Mouse (Mus musculus) spleen, postnatal 36 days (tissue): ENCODE data around the gene Naa30.
"Not testable (repeated sequence)": the region's sequence is repeated elsewhere in the genome, so short reads cannot be mapped to it uniquely, and the experiment has no call there.

Source experiments
- DNase-seq, 2 experiments: peaks; one replicate each; pipeline ENCODE4 v3.0.0; 2022; ENCODE audit warnings: low spot score in 2 of 2, mixed read lengths in 1 of 2

The Naa30 gene

GRCm38 (mm10) chr14:49171867-49172581 is at the start of gene Naa30:
Gene Naa30, plus strand, starts transcription at chr14:49172226.
- peak; percentile 98 to 99 for DNase-seq

- no peak for DNase-seq
These were observed 44.8 kb upstream of the Naa30 start for GRCm38 (mm10) chr14:49127162-49127779.

- no peak for DNase-seq
These were observed 43.3 kb upstream of the Naa30 start for GRCm38 (mm10) chr14:49128544-49129263.

- no peak for DNase-seq
These were observed 39.6 kb upstream of the Naa30 start for GRCm38 (mm10) chr14:49132391-49132790.

GRCm38 (mm10) chr14:49138171-49138570 is 33.9 kb upstream of the Naa30 start:
- no peak for DNase-seq

GRCm38 (mm10) chr14:49140756-49141155 is 31.3 kb upstream of the Naa30 start:
- no peak for DNase-seq

GRCm38 (mm10) chr14:49153801-49154200 is 18.2 kb upstream of the Naa30 start:
- peak; percentile 35 to 52 for DNase-seq

GRCm38 (mm10) chr14:49155572-49155971 is 16.5 kb upstream of the Naa30 start:
- no peak for DNase-seq

GRCm38 (mm10) chr14:49158143-49158925 is 13.7 kb upstream of the Naa30 start:
- no peak for DNase-seq

- DNase-seq = no peak
These were observed 740 bp upstream of the Naa30 start for GRCm38 (mm10) chr14:49171286-49171685.

- DNase-seq = peak; percentile 37 to 44
These were observed 559 bp downstream of the Naa30 start for GRCm38 (mm10) chr14:49172582-49172988.

- DNase-seq = no peak
These were observed 1.5 kb downstream of the Naa30 start for GRCm38 (mm10) chr14:49173290-49174135.

- DNase-seq = no peak
These were observed 7.7 kb downstream of the Naa30 start for GRCm38 (mm10) chr14:49179736-49180135.

- DNase-seq = no peak
These were observed 14.2 kb downstream of the Naa30 start for GRCm38 (mm10) chr14:49186270-49186669.

GRCm38 (mm10) chr14:49197031-49197527 is 25.1 kb downstream of the Naa30 start:
- DNase-seq = no peak

GRCm38 (mm10) chr14:49201073-49201778 is 29.2 kb downstream of the Naa30 start:
- no peak for DNase-seq

GRCm38 (mm10) chr14:49210215-49210614 is 38.2 kb downstream of the Naa30 start:
- not testable (repeated sequence) for DNase-seq

GRCm38 (mm10) chr14:49218677-49219076 is 46.7 kb downstream of the Naa30 start:
- no peak for DNase-seq

GRCm38 (mm10) chr14:49219466-49220022 is 47.5 kb downstream of the Naa30 start:
- DNase-seq = peak; percentile 6 to 17

- peak; percentile 30 to 42 for DNase-seq
These were observed 49.7 kb downstream of the Naa30 start for GRCm38 (mm10) chr14:49221771-49222170.
